Mouse (Mus musculus): ENCODE data around the gene Myl4. TPM values are rescaled to one million over a fixed set of nuclear protein-coding genes. Genes with fewer than 3 reads are reported as not detected.
"Not testable (repeated sequence)": the region's sequence is repeated elsewhere in the genome, so short reads cannot be mapped to it uniquely, and the experiment has no call there.

Myl4 gene
- polyA plus RNA-seq, 1 experiment from 2014 or later: 1,777 TPM

- H3K27ac ChIP-seq: peak overlapping the region; percentile 80
- H3K4me3 ChIP-seq: no peak overlapping the region
- H3K27me3 ChIP-seq (ENCODE audit: insufficient read depth, poor library complexity, severe bottlenecking): 0 out of 2 replicates have a peak, but pooled peaks cover 3% of the 10 kb centered on the region
- H3K36me3 ChIP-seq: no peaks in the 10 kb centered on the region
- peaks cover 46% of the 10 kb centered on the region for H3K4me1 ChIP-seq
- peak; percentile 53 for DNase-seq (ENCODE audit: low spot score)
- 35% methylated on average over 4 of the region's 4 CpGs for WGBS
- no peaks in the 10 kb centered on the region for H3K9me3 ChIP-seq
Measured at GRCm38 (mm10) chr11:104558065-104558464, 7.6 kb downstream of the Myl4 start.

GRCm38 (mm10) chr11:104558651-104559403 is 8.4 kb downstream of the Myl4 start:
- Histone ChIP-seq H3K27me3 (ENCODE audit: insufficient read depth, poor library complexity, severe bottlenecking) (no peaks in the 10 kb centered on the region), H3K4me3 (no peak overlapping the region), H3K36me3 (no peaks in the 10 kb centered on the region), H3K4me1 (peaks cover 52% of the 10 kb centered on the region), H3K9me3 (no peaks in the 10 kb centered on the region), H3K27ac (peak overlapping the region; percentile 80)
- WGBS: 53% methylated on average over 4 of the region's 4 CpGs
- DNase-seq (ENCODE audit: low spot score): peak; percentile 72

- H3K27ac ChIP-seq: peak overlapping the region; percentile 84
- WGBS: 8% methylated on average over 2 of the region's 2 CpGs
Measured at GRCm38 (mm10) chr11:104560971-104561370, 10.5 kb downstream of the Myl4 start.

GRCm38 (mm10) chr11:104563496-104563895 is 13.0 kb downstream of the Myl4 start:
- Histone ChIP-seq H3K27me3 (ENCODE audit: insufficient read depth, poor library complexity, severe bottlenecking) (no peaks in the 10 kb centered on the region), H3K4me1 (peaks cover 71% of the 10 kb centered on the region), H3K4me3 (no peak overlapping the region), H3K27ac (no peak overlapping the region), H3K9me3 (no peaks in the 10 kb centered on the region), H3K36me3 (no peaks in the 10 kb centered on the region)
- DNase-seq (ENCODE audit: low spot score): peak; percentile 56
- WGBS: 17% methylated on average over 1 of the region's 1 CpGs

More at GRCm38 (mm10) chr11:104560971-104561370, 10.5 kb downstream of the Myl4 start:
- Histone ChIP-seq H3K27me3 (ENCODE audit: insufficient read depth, poor library complexity, severe bottlenecking) (no peaks in the 10 kb centered on the region), H3K9me3 (no peaks in the 10 kb centered on the region), H3K36me3 (no peaks in the 10 kb centered on the region), H3K4me3 (no peak overlapping the region), H3K4me1 (peaks cover 60% of the 10 kb centered on the region)
- peak; percentile 76 for DNase-seq (ENCODE audit: low spot score)

- Histone ChIP-seq H3K4me1 (peaks cover 57% of the 10 kb centered on the region), H3K4me3 (no peak overlapping the region), H3K27ac (no peak overlapping the region), H3K9me3 (no peaks in the 10 kb centered on the region), H3K36me3 (no peaks in the 10 kb centered on the region), H3K27me3 (ENCODE audit: insufficient read depth, poor library complexity, severe bottlenecking) (no peaks in the 10 kb centered on the region)
- WGBS: 82% methylated on average over 9 of the region's 9 CpGs
- peak; percentile 41 for DNase-seq (ENCODE audit: low spot score)
Measured at GRCm38 (mm10) chr11:104565172-104565571, 14.7 kb downstream of the Myl4 start.

GRCm38 (mm10) chr11:104566097-104566496 is 15.6 kb downstream of the Myl4 start:
- H3K9me3 ChIP-seq: no peaks in the 10 kb centered on the region
- no peaks in the 10 kb centered on the region for H3K27me3 ChIP-seq (ENCODE audit: insufficient read depth, poor library complexity, severe bottlenecking)
- peaks cover 49% of the 10 kb centered on the region for H3K4me1 ChIP-seq
- H3K36me3 ChIP-seq: no peaks in the 10 kb centered on the region
- no peak overlapping the region for H3K27ac ChIP-seq
- no peak overlapping the region for H3K4me3 ChIP-seq
- no peak for DNase-seq (ENCODE audit: low spot score)
- WGBS: 66% methylated on average over 6 of the region's 6 CpGs

- no peaks in the 10 kb centered on the region for H3K36me3 ChIP-seq
- peak; percentile 62 for DNase-seq (ENCODE audit: low spot score)
Measured at GRCm38 (mm10) chr11:104566796-104567195, 16.3 kb downstream of the Myl4 start.

GRCm38 (mm10) chr11:104567736-104568135 is 17.3 kb downstream of the Myl4 start:
- no peaks in the 10 kb centered on the region for H3K36me3 ChIP-seq
- H3K27ac ChIP-seq: peak overlapping the region; percentile 10; the same call in 1 of the 2 replicates
- WGBS: 65% methylated on average over 9 of the region's 9 CpGs
- H3K4me1 ChIP-seq: peaks cover 51% of the 10 kb centered on the region
- H3K27me3 ChIP-seq (ENCODE audit: insufficient read depth, poor library complexity, severe bottlenecking): no peaks in the 10 kb centered on the region
- no peak overlapping the region for H3K4me3 ChIP-seq
- DNase-seq (ENCODE audit: low spot score): no peak
- no peaks in the 10 kb centered on the region for H3K9me3 ChIP-seq

More at GRCm38 (mm10) chr11:104566796-104567195, 16.3 kb downstream of the Myl4 start:
- Histone ChIP-seq H3K27ac (0 out of 2 replicates have a peak overlapping the region, but pooled peaks have one; percentile 18), H3K9me3 (no peaks in the 10 kb centered on the region), H3K4me1 (peaks cover 47% of the 10 kb centered on the region), H3K4me3 (no peak overlapping the region), H3K27me3 (ENCODE audit: insufficient read depth, poor library complexity, severe bottlenecking) (no peaks in the 10 kb centered on the region)
- WGBS: 77% methylated on average over 2 of the region's 2 CpGs

GRCm38 (mm10) chr11:104568326-104568725 is 17.9 kb downstream of the Myl4 start:
- peak overlapping the region; percentile 10; the same call in 1 of the 2 replicates for H3K27ac ChIP-seq
- 90% methylated on average over 4 of the region's 4 CpGs for WGBS

GRCm38 (mm10) chr11:104570515-104570914 is 20.1 kb downstream of the Myl4 start:
- 72% methylated on average over 8 of the region's 8 CpGs for WGBS
- not testable (repeated sequence) for H3K9me3 ChIP-seq
- H3K4me1 ChIP-seq: peaks cover 39% of the 10 kb centered on the region

More at GRCm38 (mm10) chr11:104568326-104568725, 17.9 kb downstream of the Myl4 start:
- Histone ChIP-seq H3K27me3 (ENCODE audit: insufficient read depth, poor library complexity, severe bottlenecking) (no peaks in the 10 kb centered on the region), H3K4me1 (peaks cover 49% of the 10 kb centered on the region), H3K36me3 (no peaks in the 10 kb centered on the region), H3K9me3 (no peaks in the 10 kb centered on the region), H3K4me3 (no peak overlapping the region)
- no peak for DNase-seq (ENCODE audit: low spot score)

GRCm38 (mm10) chr11:104571373-104571772 is 20.9 kb downstream of the Myl4 start:
- 2% methylated on average over 28 of the region's 28 CpGs for WGBS
- not testable (repeated sequence) for DNase-seq (ENCODE audit: low spot score); H3K9me3 ChIP-seq; H3K36me3 ChIP-seq; H3K27me3 ChIP-seq (ENCODE audit: insufficient read depth, poor library complexity, severe bottlenecking)
- Histone ChIP-seq H3K4me3 (peak overlapping the region; percentile 55), H3K27ac (peak overlapping the region; percentile 82), H3K4me1 (peaks cover 34% of the 10 kb centered on the region)

More at GRCm38 (mm10) chr11:104570515-104570914, 20.1 kb downstream of the Myl4 start:
- not testable (repeated sequence) for DNase-seq (ENCODE audit: low spot score); H3K27me3 ChIP-seq (ENCODE audit: insufficient read depth, poor library complexity, severe bottlenecking); H3K36me3 ChIP-seq; H3K27ac ChIP-seq; H3K4me3 ChIP-seq

- peaks cover 36% of the 10 kb centered on the region for H3K4me1 ChIP-seq
- no peaks in the 10 kb centered on the region for H3K27me3 ChIP-seq (ENCODE audit: insufficient read depth, poor library complexity, severe bottlenecking)
- no peak overlapping the region for H3K4me3 ChIP-seq
- 51% methylated on average over 7 of the region's 7 CpGs for WGBS
- H3K36me3 ChIP-seq: no peaks in the 10 kb centered on the region
- no peaks in the 10 kb centered on the region for H3K9me3 ChIP-seq
- H3K27ac ChIP-seq: peak overlapping the region; percentile 17; the same call in 1 of the 2 replicates
- no peak for DNase-seq (ENCODE audit: low spot score)
Measured at GRCm38 (mm10) chr11:104572091-104572490, 21.6 kb downstream of the Myl4 start.

- peak overlapping the region; percentile 17; the same call in 1 of the 2 replicates for H3K27ac ChIP-seq
- 49% methylated on average over 2 of the region's 2 CpGs for WGBS
Measured at GRCm38 (mm10) chr11:104572566-104572965, 22.1 kb downstream of the Myl4 start.

More at GRCm38 (mm10) chr11:104572566-104572965, 22.1 kb downstream of the Myl4 start:
- Histone ChIP-seq H3K36me3 (no peaks in the 10 kb centered on the region), H3K9me3 (no peaks in the 10 kb centered on the region), H3K4me1 (peaks cover 36% of the 10 kb centered on the region), H3K4me3 (no peak overlapping the region), H3K27me3 (ENCODE audit: insufficient read depth, poor library complexity, severe bottlenecking) (no peaks in the 10 kb centered on the region)
- no peak for DNase-seq (ENCODE audit: low spot score)
